8 mouse cellular contexts compared by ENCODE assay signal in genomic region chr5:134099496-134100211, GRCm38 (mm10). TPM values are rescaled to one million over a fixed set of nuclear protein-coding genes. Genes with fewer than 3 reads are reported as not detected.
A peak's percentile ranks its signal among the peaks of the same experiment; 100 is the strongest.
DNase-seq lines count a peak whose midpoint lies in the region; ATAC-seq and TF ChIP-seq lines count a peak whose summit lies in the region.

Gene Castor2, plus strand, starts transcription at chr5:134099711.

- WGBS in forebrain, postnatal 0 days, result under 1% methylated on average over 44 of the region's 58 CpGs
- under 1% methylated on average over 55 of the region's 58 CpGs for WGBS in neural tube, embryonic 14.5 days

- H3K9me3 ChIP-seq in forebrain, postnatal 0 days (ENCODE audit: low read length), result no peaks in the 10 kb centered on the region
- no peaks in the 10 kb centered on the region for H3K9me3 ChIP-seq in neural tube, embryonic 14.5 days (ENCODE audit: control insufficient read depth, low read length)

- ATAC-seq in forebrain, postnatal 0 days, result peak; percentile 96
- ATAC-seq in neural tube, embryonic 14.5 days (ENCODE audit: low read depth), result peak; percentile 89

- 0 out of 2 replicates have a peak, but pooled peaks have one; percentile 3 for TF ChIP-seq CTCF in forebrain, postnatal 0 days (IDR thresholded peaks at IDR 0.05; ENCODE audit: low read depth)
- no peak for TF ChIP-seq CTCF in testis, adult 2 months (IDR thresholded peaks at IDR 0.05; ENCODE audit: control insufficient read depth, insufficient read depth, insufficient replicate concordance, low read depth, low read length)

- peak within 1 kb of the TSS; percentile 86 for H3K27ac ChIP-seq in forebrain, postnatal 0 days (ENCODE audit: low read depth, low read length)
- peak within 1 kb of the TSS; percentile 80 for H3K27ac ChIP-seq in neural tube, embryonic 14.5 days (ENCODE audit: low read depth, low read length)
- H3K27ac ChIP-seq in testis, adult 2 months (ENCODE audit: control insufficient read depth, insufficient read depth, low read depth, low read length), result peak within 1 kb of the TSS; percentile 82

- DNase-seq in ES-CJ7 (ENCODE audit: low read depth, low spot score), result peak; percentile 93
- DNase-seq in cerebellum, adult 11 months, result peak; percentile 93
- peak; percentile 98 for DNase-seq in forebrain, postnatal 0 days
- peak; percentile 90 to 91 for DNase-seq in heart, postnatal 36 days
- DNase-seq in layer of hippocampus, adult 18-20 months (ENCODE audit: low spot score in 2 of 2), result peak; percentile 95 to 98
- DNase-seq in lung, adult 18-20 months, result peak; percentile 93 to 95

- no peak; the same call in 1 of the 2 replicates for TF ChIP-seq POLR2A in testis, adult 2 months (IDR thresholded peaks at IDR 0.05; ENCODE audit: control insufficient read depth, low read depth, low read length)

- H3K36me3 ChIP-seq in forebrain, postnatal 0 days (ENCODE audit: insufficient read depth), result no peaks in the 10 kb centered on the region
- no peaks in the 10 kb centered on the region for H3K36me3 ChIP-seq in neural tube, embryonic 14.5 days (ENCODE audit: control insufficient read depth, insufficient read depth, low read length)
- H3K36me3 ChIP-seq in testis, adult 2 months (ENCODE audit: control insufficient read depth, insufficient read depth, low read length), result no peaks in the 10 kb centered on the region

- H3K4me1 ChIP-seq in forebrain, postnatal 0 days (ENCODE audit: insufficient read depth), result peaks cover 15% of the 10 kb centered on the region; the same call in 1 of the 2 replicates
- H3K4me1 ChIP-seq in neural tube, embryonic 14.5 days (ENCODE audit: control insufficient read depth, insufficient read depth, low read length), result peaks cover 18% of the 10 kb centered on the region
- H3K4me1 ChIP-seq in testis, adult 2 months (ENCODE audit: control insufficient read depth, insufficient read depth, low read length), result peaks cover 11% of the 10 kb centered on the region

- intact Hi-C loops in heart, postnatal 36 days (cut with DNase I), result no loop called here

- peak within 1 kb of the TSS; percentile 81 for H3K9ac ChIP-seq in forebrain, postnatal 0 days
- H3K9ac ChIP-seq in neural tube, embryonic 14.5 days (replicated peaks; ENCODE audit: low read depth, low read length), result peak within 1 kb of the TSS; percentile 81

- H3K4me3 ChIP-seq in forebrain, postnatal 0 days (ENCODE audit: low read depth, low read length), result peak within 1 kb of the TSS; percentile 81
- H3K4me3 ChIP-seq in neural tube, embryonic 14.5 days (ENCODE audit: low read depth, low read length), result peak within 1 kb of the TSS; percentile 81
- H3K4me3 ChIP-seq in testis, adult 2 months (ENCODE audit: control insufficient read depth, low read depth, low read length), result peak within 1 kb of the TSS; percentile 84

- H3K27me3 ChIP-seq in forebrain, postnatal 0 days (ENCODE audit: insufficient read depth, low read length), result no peaks in the 10 kb centered on the region
- H3K27me3 ChIP-seq in neural tube, embryonic 14.5 days (ENCODE audit: control insufficient read depth, insufficient read depth, low read length), result no peaks in the 10 kb centered on the region
- no peaks in the 10 kb centered on the region for H3K27me3 ChIP-seq in testis, adult 2 months (ENCODE audit: control insufficient read depth, insufficient read depth, low read length)

- H3K4me2 ChIP-seq in forebrain, postnatal 0 days (ENCODE audit: low read depth), result peak within 1 kb of the TSS; percentile 85
- H3K4me2 ChIP-seq in neural tube, embryonic 14.5 days (ENCODE audit: low read depth, low read length), result peak within 1 kb of the TSS; percentile 58

RNA-seq across cellular contexts. Expression of gene Castor2, which starts in this region (rescaled TPM):
- 16.8 and 19.3 TPM in 2 replicates for total RNA-seq in forebrain, postnatal 0 days (2014; rRNA removed)
- 18.9 and 21.9 TPM in 2 replicates for polyA plus RNA-seq in forebrain, postnatal 0 days (2015; fragmentation: Nextera tagmentation; extraction: Ambion mirVana)
- 10 to 100 TPM; 24.9 to 30.9 TPM for total RNA-seq in heart, postnatal 36 days (2021)
- total RNA-seq in layer of hippocampus, adult 18-20 months (2021), result 10 to 100 TPM; 75.2 to 76.4 TPM
- polyA plus RNA-seq in neural tube, embryonic 14.5 days (2014; fragmentation: Nextera tagmentation; extraction: Ambion mirVana), result 28.8 and 30.5 TPM in 2 replicates
- polyA plus RNA-seq in testis, adult 2 months (2012; rRNA removed), result 5.5 and 7.2 TPM in 2 replicates

Comparison
In these comparisons a context has a peak if more than half of its experiments do, and no peak if none do; other contexts are left out.
1. Peak in every context shown above with its lines: DNase-seq, ATAC-seq, H3K4me3 ChIP-seq and H3K27ac ChIP-seq.